Mouse (Mus musculus) liver, embryonic 15.5 days (tissue): ENCODE measurements around the gene Scarf2. TPM values are rescaled to one million over a fixed set of nuclear protein-coding genes. Genes with fewer than 3 reads are reported as not detected.

Experiments used
- ATAC-seq: fragments of 200-750 bp; cut with Nextera tagmentation; 2 replicates; pipeline ENCODE4 v1.8.0; 2017; ENCODE audit warnings: moderate number of reproducible peaks, mild to moderate bottlenecking, moderate library complexity; ENCODE audit not compliant: insufficient read depth
- H3K27ac ChIP-seq: fragments of 300-500 bp; sonication (generic); replicated peaks from 2 replicates; pipeline ENCODE4 v1.5.1; 2015; ENCODE audit warnings: mild to moderate bottlenecking, inconsistent platforms
- H3K27me3 ChIP-seq: fragments of 300-500 bp; sonication (generic); 2 replicates; pipeline ENCODE4 v1.6.1; 2015; ENCODE audit warnings: mild to moderate bottlenecking, inconsistent platforms
- H3K36me3 ChIP-seq: fragments of 300-500 bp; sonication (generic); replicated peaks from 2 replicates; pipeline ENCODE4 v1.6.1; 2015; ENCODE audit warnings: moderate library complexity, mild to moderate bottlenecking, inconsistent platforms
- H3K4me1 ChIP-seq: fragments of 300-500 bp; sonication (generic); replicated peaks from 2 replicates; pipeline ENCODE4 v1.6.1; 2015; ENCODE audit warnings: inconsistent platforms
- H3K4me2 ChIP-seq: fragments of 300-500 bp; sonication (generic); 2 replicates; pipeline ENCODE4 v1.6.1; 2015; ENCODE audit warnings: moderate library complexity, mild to moderate bottlenecking, inconsistent platforms
- H3K4me3 ChIP-seq: fragments of 300-500 bp; sonication (generic); replicated peaks from 2 replicates; pipeline ENCODE4 v1.5.1; 2015; ENCODE audit warnings: mild to moderate bottlenecking, inconsistent platforms
- H3K9ac ChIP-seq: fragments of 300-500 bp; sonication (generic); 2 replicates; pipeline ENCODE4 v1.6.1; 2015; ENCODE audit warnings: moderate library complexity, mild to moderate bottlenecking, inconsistent platforms
- H3K9me3 ChIP-seq: fragments of 300-500 bp; sonication (generic); replicated peaks from 2 replicates; pipeline ENCODE4 v1.6.1; 2016; ENCODE audit warnings: inconsistent platforms
- WGBS: fragments of 180-500 bp; shearing (Covaris S2); methylation state at CpG from one replicate; pipeline ENCODE4 v1.1.7; 2015; ENCODE audit warnings: mixed read lengths; ENCODE audit not compliant: insufficient replicate concordance; 5-methylcytosine and 5-hydroxymethylcytosine counted together
- polyA plus RNA-seq: library from polyadenylated mRNA; unstranded; fragments of >200 nt; fragmentation: Nextera tagmentation; extraction: Ambion mirVana; gene quantifications from 2 replicates; pipeline ENCODE4 v1.2.1, GENCODE M21; 2015

Scarf2 gene
- polyA plus RNA-seq, 1 experiment from 2014 or later: 1.0 TPM

DNA sequence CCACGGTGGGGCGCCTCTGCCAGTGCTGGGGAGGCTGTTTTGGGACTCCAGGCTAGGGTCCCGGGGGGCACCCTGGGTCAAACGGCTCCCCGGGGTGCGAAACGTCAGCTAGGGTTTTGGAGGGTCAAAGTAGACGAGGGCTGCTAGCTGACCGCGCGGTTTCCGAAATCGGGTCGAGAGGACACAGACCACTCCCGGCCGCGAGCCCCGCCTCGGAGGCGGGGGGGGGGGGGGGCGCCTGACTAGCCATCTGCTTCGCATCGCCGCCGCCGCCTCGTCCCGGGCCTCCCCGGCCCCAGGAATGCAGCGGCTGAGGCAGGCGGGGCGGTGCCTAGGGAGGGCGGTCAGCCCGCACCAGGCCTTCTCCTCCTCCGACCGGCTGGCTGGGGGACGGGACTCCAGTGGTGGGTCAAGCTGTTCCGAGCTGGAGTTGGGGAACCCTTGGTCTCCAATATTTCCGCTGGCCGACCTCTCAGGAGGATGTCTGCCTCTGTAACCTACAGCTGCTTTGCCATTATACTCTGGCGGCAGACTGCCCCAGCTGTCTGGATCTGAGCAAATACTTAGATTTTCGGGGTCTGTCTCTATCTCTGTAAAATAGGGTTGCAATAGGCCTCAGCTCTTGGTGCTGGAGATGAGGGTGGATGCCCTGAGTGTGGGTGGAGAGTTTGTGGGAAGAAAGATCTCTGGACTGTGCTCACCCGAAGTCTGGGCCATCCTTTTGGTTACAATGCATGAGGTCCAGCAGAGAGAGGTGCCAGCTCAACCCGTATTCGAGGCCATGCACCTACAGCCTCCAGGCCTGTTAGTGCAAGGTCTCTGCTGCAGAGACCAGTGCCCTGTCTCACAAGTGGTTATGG is 1.5 kb downstream of the Scarf2 start:
- Histone ChIP-seq H3K9me3 (no peaks in the 10 kb centered on the region), H3K4me3 (peak overlapping the region; percentile 43), H3K9ac (no peak overlapping the region), H3K36me3 (no peaks in the 10 kb centered on the region), H3K4me2 (peak overlapping the region; percentile 66), H3K27ac (no peak overlapping the region), H3K4me1 (peaks cover 32% of the 10 kb centered on the region), H3K27me3 (peaks cover 100% of the 10 kb centered on the region)
- 4% methylated on average over 43 of the region's 45 CpGs for WGBS
- ATAC-seq: no peak

DNA sequence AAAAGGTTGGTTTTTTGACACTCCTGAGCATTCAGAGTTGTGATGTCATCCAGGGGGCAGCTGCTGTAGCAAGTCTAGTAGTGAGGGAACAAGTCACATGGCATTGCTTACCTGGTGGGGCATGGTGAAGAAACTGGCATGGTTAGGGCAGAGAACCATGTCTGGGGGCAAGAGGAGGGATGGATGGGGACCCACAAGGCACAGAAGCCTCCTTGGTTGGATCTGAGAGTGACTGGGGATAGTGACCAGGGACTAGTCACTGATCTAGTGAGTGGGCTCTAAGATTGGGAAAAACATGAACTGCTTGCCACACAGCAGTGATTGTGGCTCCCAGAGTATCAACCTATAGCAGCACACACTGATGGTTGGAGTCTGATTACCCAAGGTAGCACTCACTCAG is 2.5 kb downstream of the Scarf2 start:
- peaks cover 100% of the 10 kb centered on the region for H3K27me3 ChIP-seq
- ATAC-seq: no peak
- no peaks in the 10 kb centered on the region for H3K9me3 ChIP-seq
- no peak overlapping the region for H3K4me2 ChIP-seq
- H3K4me1 ChIP-seq: peaks cover 41% of the 10 kb centered on the region
- H3K4me3 ChIP-seq: no peak overlapping the region
- no peaks in the 10 kb centered on the region for H3K36me3 ChIP-seq
- H3K27ac ChIP-seq: no peak overlapping the region
- H3K9ac ChIP-seq: no peak overlapping the region

DNA sequence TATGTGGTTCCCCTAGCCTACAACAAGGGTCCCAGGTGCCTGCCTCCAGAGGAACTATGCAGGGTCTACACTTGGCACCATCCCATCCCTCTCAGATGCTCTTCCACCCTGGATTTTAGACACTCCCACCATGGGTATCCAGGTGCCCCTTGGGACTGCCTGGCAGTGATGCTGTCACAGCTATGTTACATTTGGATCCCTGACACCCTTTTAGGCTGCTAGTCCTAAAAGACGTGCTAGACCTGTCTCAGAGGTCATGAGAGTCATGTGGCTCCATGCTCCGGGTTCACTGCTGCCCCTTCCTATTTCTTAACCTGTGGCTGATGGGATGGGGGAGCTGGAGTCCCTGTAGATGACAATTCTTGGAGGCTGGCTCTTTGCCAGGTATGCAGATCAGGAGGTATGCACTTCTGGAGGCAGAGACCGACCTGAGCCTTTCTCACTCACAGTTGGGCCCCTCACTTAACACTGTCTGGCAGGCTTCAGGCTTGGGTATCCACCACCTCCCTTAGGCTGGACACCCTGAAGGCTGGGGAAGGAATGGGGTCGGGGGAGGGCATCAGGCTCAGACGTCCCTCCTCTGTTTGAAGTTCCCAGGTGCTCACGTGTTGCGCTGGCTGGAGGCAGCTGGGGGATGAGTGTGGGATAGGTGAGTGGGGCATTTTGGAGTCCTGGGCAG is 4.8 kb downstream of the Scarf2 start:
- no peaks in the 10 kb centered on the region for H3K36me3 ChIP-seq
- no peaks in the 10 kb centered on the region for H3K9me3 ChIP-seq
- no peak overlapping the region for H3K4me3 ChIP-seq
- 10% methylated on average over 7 of the region's 7 CpGs for WGBS
- H3K4me1 ChIP-seq: peaks cover 48% of the 10 kb centered on the region
- H3K27me3 ChIP-seq: peaks cover 100% of the 10 kb centered on the region
- no peak overlapping the region for H3K27ac ChIP-seq
- ATAC-seq: no peak
- H3K9ac ChIP-seq: no peak overlapping the region
- no peak overlapping the region for H3K4me2 ChIP-seq

DNA sequence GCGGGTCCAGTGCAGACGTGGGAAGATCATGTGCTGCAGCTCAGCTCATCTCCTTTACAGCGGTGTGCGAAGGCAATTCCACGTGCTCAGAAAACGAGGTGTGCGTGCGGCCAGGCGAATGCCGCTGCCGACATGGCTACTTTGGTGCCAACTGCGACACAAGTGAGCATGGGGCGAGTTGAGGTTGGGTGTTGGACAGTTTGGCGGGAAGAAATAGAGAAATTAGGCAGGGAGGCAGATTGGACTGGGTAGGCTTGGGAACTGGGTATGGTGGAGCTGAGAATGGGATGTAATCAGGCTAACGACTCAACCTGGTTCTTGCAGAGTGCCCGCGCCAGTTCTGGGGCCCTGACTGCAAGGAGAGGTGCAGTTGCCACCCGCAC is 5.4 kb downstream of the Scarf2 start:
- H3K4me3 ChIP-seq: peak overlapping the region; percentile 21
- 13% methylated on average over 18 of the region's 18 CpGs for WGBS
- no peak overlapping the region for H3K27ac ChIP-seq
- no peak overlapping the region for H3K9ac ChIP-seq
- H3K36me3 ChIP-seq: no peaks in the 10 kb centered on the region
- peaks cover 100% of the 10 kb centered on the region for H3K27me3 ChIP-seq
- H3K4me1 ChIP-seq: peaks cover 48% of the 10 kb centered on the region
- H3K9me3 ChIP-seq: no peaks in the 10 kb centered on the region
- peak overlapping the region; percentile 59 for H3K4me2 ChIP-seq
- ATAC-seq: no peak

DNA sequence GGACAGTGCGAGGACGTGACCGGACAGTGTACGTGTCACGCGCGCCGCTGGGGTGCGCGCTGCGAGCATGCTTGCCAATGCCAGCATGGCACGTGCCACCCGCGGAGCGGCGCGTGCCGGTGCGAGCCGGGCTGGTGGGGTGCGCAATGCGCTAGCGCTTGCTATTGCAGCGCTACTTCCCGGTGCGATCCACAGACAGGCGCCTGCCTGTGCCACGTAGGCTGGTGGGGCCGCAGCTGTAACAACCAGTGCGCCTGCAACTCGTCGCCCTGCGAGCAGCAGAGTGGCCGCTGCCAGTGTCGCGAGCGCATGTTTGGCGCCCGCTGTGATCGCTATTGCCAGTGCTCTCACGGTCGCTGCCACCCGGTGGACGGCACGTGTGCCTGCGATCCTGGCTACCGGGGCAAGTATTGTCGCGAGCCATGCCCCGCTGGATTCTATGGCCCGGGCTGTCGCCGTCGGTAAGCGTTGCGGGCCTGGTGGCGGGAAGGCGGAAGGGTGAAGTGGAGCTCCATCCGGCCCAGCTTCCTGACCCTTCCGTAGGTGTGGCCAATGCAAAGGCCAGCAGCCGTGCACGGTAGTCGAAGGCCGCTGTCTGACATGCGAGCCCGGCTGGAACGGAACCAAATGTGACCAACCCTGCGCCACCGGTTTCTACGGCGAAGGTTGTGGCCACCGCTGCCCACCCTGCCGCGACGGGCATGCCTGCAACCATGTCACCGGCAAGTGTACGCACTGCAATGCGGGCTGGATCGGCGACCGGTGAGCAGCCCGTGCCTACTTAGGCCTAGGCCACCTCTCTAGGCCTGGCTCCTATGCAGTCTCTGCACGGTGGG is 6.0 kb downstream of the Scarf2 start:
- H3K4me3 ChIP-seq: peak overlapping the region; percentile 21
- H3K9ac ChIP-seq: no peak overlapping the region
- H3K36me3 ChIP-seq: no peaks in the 10 kb centered on the region
- peak overlapping the region; percentile 59 for H3K4me2 ChIP-seq
- no peak for ATAC-seq
- H3K27me3 ChIP-seq: peaks cover 100% of the 10 kb centered on the region
- WGBS: 2% methylated on average over 83 of the region's 83 CpGs
- H3K9me3 ChIP-seq: no peaks in the 10 kb centered on the region
- no peak overlapping the region for H3K27ac ChIP-seq
- H3K4me1 ChIP-seq: peaks cover 47% of the 10 kb centered on the region

DNA sequence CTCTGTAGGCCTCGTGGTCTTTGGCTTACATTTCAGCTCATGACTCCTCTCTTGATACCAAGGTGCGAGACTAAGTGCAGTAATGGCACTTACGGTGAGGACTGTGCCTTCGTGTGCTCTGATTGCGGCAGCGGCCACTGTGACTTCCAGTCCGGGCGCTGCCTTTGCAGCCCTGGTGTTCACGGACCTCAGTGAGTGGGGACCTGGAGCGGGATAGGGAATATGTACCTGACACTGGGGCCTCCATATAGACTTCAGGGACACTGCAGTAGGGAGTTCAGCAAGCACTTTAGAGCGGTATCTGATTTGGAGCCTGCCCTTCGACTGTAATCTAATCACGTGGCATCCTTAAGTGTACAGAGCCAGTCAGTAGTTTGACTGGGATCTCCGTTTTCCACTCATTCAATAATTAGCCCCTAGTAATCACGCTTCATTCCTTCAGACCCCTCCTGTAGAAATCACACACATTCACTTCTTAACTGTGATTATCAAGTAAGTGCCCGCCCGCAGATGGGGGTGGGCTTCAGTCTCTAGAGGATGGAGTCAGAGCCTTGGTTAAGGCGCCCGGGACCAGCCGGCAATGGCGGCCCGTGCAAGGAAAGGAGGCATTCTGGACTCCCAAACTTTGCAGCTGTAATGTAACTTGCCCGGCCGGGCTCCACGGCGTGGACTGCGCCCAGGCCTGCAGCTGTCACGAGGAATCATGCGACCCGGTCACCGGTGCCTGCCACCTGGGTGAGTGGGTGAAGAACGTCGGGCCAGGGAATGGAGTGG is 6.8 kb downstream of the Scarf2 start:
- Histone ChIP-seq H3K4me3 (peak overlapping the region; percentile 44), H3K27ac (no peak overlapping the region), H3K36me3 (no peaks in the 10 kb centered on the region), H3K9ac (no peak overlapping the region), H3K27me3 (peaks cover 99% of the 10 kb centered on the region), H3K9me3 (no peaks in the 10 kb centered on the region), H3K4me2 (peak overlapping the region; percentile 69), H3K4me1 (peaks cover 43% of the 10 kb centered on the region)
- no peak for ATAC-seq
- 12% methylated on average over 33 of the region's 33 CpGs for WGBS

DNA sequence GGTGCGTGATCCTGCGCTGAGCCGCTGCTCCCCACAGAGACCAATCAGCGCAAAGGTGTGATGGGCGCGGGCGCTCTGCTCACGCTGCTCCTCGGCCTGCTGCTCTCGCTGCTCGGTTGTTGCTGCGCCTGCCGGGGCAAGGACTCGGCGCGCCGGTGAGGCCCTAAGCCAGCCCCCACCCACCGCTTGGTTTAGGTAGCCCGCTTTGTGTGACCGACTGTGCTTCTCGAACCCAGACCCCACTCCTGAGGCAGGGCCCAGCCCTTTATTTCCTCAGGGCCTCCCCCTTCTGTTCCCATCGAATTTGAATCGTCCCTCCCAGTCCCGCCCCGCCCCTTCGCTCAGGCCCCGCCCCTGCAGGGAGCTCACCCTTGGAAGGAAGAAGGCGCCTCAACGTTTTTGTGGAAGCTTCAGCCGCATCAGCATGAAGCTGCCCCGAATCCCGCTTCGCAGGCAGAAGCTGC is 7.4 kb downstream of the Scarf2 start:
- H3K4me1 ChIP-seq: peaks cover 43% of the 10 kb centered on the region
- no peak for ATAC-seq
- H3K9me3 ChIP-seq: no peaks in the 10 kb centered on the region
- H3K27me3 ChIP-seq: peaks cover 99% of the 10 kb centered on the region
- no peak overlapping the region for H3K9ac ChIP-seq
- H3K27ac ChIP-seq: no peak overlapping the region
- peak overlapping the region; percentile 69 for H3K4me2 ChIP-seq
- 1% methylated on average over 33 of the region's 33 CpGs for WGBS
- no peaks in the 10 kb centered on the region for H3K36me3 ChIP-seq
- H3K4me3 ChIP-seq: peak overlapping the region; percentile 44

DNA sequence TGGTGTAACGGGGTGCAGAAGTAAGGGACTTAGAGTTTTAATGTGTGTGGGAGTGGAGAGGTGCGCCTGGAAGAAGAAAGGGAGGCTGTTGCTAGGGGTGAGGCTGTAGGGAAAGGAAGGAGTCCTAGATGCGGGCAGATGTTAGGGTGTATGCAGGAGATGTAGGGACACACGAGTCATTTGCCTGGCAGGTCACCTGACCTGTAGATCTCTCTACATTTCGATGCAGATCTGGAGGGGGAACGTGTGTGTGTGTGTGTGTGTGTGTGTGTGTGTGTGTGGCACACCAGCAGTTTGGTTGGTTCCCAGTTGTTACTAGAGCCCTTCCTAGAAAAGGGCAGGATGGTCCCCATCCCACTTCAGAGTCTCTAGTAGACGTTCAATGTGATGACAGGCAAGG is 7.9 kb downstream of the Scarf2 start:
- peaks cover 99% of the 10 kb centered on the region for H3K27me3 ChIP-seq
- ATAC-seq: no peak
- peak overlapping the region; percentile 44; the same call in 1 of the 2 replicates for H3K4me3 ChIP-seq
- WGBS: 18% methylated on average over 7 of the region's 7 CpGs
- no peaks in the 10 kb centered on the region for H3K36me3 ChIP-seq
- no peaks in the 10 kb centered on the region for H3K9me3 ChIP-seq
- H3K27ac ChIP-seq: no peak overlapping the region
- H3K9ac ChIP-seq: no peak overlapping the region
- H3K4me1 ChIP-seq: peaks cover 43% of the 10 kb centered on the region
- H3K4me2 ChIP-seq: peak overlapping the region; percentile 69

DNA sequence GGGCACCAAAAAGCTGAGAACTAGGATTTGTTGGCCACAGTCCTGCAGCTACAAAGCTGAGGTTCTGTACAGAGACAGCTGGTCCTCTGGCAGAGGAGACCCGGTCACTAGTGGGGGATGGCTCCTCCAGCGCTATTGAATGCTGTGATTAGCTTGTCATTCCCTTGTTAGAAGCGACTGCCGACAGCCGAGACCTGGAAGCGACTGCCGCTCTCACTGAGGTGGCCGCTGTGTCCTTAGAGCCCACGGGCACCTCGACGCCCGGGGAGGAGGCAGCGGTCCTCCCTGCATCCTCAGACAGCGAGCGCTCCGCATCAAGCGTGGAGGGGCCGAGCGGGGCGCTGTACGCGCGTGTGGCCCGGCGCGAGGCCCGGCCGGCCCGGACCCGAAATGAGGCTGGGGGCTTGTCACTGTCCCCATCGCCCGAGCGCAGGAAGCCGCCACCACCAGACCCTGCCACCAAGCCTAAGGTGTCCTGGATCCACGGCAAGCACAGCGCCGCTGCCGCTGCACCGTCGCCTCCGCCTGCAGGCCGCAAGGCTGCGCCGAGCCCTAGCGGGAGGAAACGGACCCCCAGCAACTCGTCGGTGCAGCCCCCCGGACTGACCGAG is 9.6 kb downstream of the Scarf2 start:
- Histone ChIP-seq H3K9me3 (no peaks in the 10 kb centered on the region), H3K4me2 (peak overlapping the region; percentile 81), H3K27ac (no peak overlapping the region), H3K9ac (peak overlapping the region; percentile 35; the same call in 1 of the 2 replicates), H3K4me3 (peak overlapping the region; percentile 54), H3K4me1 (peaks cover 43% of the 10 kb centered on the region), H3K36me3 (no peaks in the 10 kb centered on the region), H3K27me3 (peaks cover 97% of the 10 kb centered on the region)
- WGBS: 2% methylated on average over 50 of the region's 50 CpGs
- no peak for ATAC-seq
